Mouse (Mus musculus): ENCODE measurements around the gene Fuom. TPM values are rescaled to one million over a fixed set of nuclear protein-coding genes. Genes with fewer than 3 reads are reported as not detected.
A peak's percentile ranks its signal among the peaks of the same experiment; 100 is the strongest.
"Not testable (repeated sequence)": the region's sequence is repeated elsewhere in the genome, so short reads cannot be mapped to it uniquely, and the experiment has no call there.

The Fuom gene
- 37.6 and 41.2 TPM in 2 replicates for polyA plus RNA-seq (2015; fragmentation: Nextera tagmentation; extraction: Ambion mirVana)

DNA sequence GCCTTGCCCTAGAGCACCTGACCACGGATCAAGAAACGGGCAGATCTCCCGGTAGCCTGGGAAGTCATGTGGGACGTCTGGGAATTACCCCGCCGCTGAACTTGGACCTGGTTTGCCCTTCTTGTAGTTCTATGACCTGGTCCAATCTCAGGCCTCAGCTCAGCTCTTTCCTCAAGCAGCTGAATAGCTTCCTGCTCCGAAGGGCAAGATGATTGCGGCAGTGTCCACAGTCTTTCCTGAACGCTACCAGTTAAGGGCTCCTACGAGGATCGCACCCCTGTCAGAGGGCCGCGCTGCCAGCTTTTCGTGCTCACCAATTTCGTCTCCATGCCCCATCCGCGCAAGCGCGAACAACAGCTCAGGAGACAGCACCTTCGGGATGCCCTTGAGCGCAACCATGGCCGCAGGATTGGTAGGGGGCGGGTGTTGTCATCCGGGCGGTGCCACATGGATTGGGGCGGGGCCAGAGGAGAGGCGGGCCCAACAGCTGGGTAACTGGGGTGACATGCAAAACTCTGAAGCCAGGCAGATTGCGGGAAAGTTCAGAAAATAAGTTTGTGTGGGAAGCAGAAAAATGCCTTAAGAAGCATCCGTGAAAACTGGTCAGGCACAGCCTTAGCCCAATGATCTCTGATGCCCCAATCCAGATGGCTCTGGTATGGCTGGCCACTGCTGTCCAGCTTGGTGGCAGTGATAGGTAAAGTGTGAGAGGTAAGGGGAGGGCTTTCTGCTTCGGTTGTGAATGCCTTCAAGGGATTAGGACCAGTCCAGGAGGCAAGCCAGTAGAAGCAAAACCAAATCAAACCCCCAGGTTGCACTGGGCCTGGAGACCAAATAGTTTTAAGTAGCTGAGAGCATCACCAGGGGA is at the start of gene Fuom:
Gene Fuom, minus strand, starts transcription at position 449 of the 868 bp plus-strand sequence.
- H3K27ac ChIP-seq (replicated peaks) = peak within 1 kb of the TSS; percentile 53; the same call in 1 of the 2 replicates
- H3K36me3 ChIP-seq = peaks cover 14% of the 10 kb centered on the region
- peak within 1 kb of the TSS; percentile 44 for H3K9ac ChIP-seq
- H3K4me2 ChIP-seq = peak within 1 kb of the TSS; percentile 67
- H3K27me3 ChIP-seq = no peaks in the 10 kb centered on the region
- ATAC-seq (ENCODE audit: low FRiP score, low read depth) = peak; percentile 89
- WGBS = 2% methylated on average over 30 of the region's 30 CpGs
- H3K4me3 ChIP-seq = peak within 1 kb of the TSS; percentile 42
- H3K4me1 ChIP-seq (replicated peaks) = peaks cover 11% of the 10 kb centered on the region
- H3K9me3 ChIP-seq = no peaks in the 10 kb centered on the region

DNA sequence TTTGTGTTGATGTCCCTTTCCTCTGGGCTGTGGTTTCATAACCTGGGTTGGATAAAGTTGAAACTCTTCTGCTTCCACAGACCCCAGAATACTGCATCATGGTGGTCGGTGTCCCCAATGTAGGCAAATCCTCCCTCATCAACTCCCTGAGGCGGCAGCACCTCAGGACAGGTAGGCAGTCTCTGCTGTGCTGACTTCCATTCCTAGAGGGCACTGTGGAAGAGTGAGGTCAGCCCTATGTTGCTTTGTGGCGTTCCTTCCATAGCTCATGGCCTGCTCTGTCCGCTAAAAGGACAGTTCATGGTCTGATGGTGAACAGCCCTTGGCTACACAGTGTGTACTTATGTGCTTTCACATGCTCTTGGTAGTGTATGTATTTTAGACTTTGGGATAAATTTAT is 42.3 kb upstream of the Fuom start:
- Histone ChIP-seq H3K4me2 (no peak overlapping the region), H3K9me3 (no peaks in the 10 kb centered on the region), H3K4me3 (no peak overlapping the region), H3K27me3 (peaks cover 1% of the 10 kb centered on the region; the same call in 1 of the 2 replicates), H3K9ac (no peak overlapping the region), H3K27ac (replicated peaks) (no peak overlapping the region), H3K4me1 (replicated peaks) (no peaks in the 10 kb centered on the region), H3K36me3 (no peaks in the 10 kb centered on the region)
- ATAC-seq (ENCODE audit: low FRiP score, low read depth) = no peak
- WGBS = 84% methylated on average over 4 of the region's 4 CpGs

DNA sequence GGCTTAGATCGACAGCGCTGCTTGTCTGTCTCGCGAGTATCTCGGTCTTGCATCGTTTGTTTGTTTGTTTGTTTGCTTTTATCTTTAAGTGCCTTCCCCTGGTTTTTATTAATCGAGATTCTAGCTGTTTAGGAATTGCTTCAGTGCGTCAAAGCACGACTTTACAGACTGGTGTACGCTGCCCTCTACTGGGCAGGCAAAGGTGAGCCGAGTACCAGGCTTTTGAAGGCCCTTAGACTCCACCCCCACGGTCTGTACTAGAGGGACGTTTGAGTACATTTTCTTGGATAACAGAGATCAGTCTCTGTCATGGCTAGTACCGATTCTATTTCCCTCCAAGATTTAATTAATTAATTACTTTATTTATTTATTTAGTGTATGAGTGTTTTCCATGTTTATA is 39.1 kb upstream of the Fuom start:
- WGBS = 7% methylated on average over 14 of the region's 14 CpGs
- H3K9me3 ChIP-seq = no peaks in the 10 kb centered on the region
- H3K4me3 ChIP-seq = no peak overlapping the region
- no peak overlapping the region for H3K9ac ChIP-seq
- no peaks in the 10 kb centered on the region for H3K36me3 ChIP-seq
- H3K4me1 ChIP-seq (replicated peaks) = peaks cover 17% of the 10 kb centered on the region
- H3K27me3 ChIP-seq = peaks cover 4% of the 10 kb centered on the region; the same call in 1 of the 2 replicates
- H3K27ac ChIP-seq (replicated peaks) = no peak overlapping the region
- no peak for ATAC-seq (ENCODE audit: low FRiP score, low read depth)
- no peak overlapping the region for H3K4me2 ChIP-seq

DNA sequence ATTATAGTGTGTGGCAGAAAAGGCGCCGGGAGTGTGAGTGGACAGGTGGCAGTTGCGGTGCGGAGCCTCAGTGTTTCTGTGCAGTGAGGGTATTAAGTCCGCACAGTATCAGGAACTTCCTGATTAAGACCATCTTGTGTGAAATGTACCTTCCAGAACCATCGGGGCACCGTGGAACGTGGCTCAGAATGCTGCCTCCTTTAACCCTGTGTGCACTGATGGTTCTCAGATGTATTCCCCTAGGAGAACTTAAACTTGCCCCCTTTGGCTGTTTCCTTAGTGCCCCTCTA is 35.7 kb upstream of the Fuom start:
- Histone ChIP-seq H3K4me2 (peak overlapping the region; percentile 93), H3K4me1 (replicated peaks) (peaks cover 17% of the 10 kb centered on the region), H3K27ac (replicated peaks) (peak overlapping the region; percentile 92), H3K4me3 (peak overlapping the region; percentile 90), H3K36me3 (no peaks in the 10 kb centered on the region), H3K9me3 (no peaks in the 10 kb centered on the region), H3K9ac (peak overlapping the region; percentile 90), H3K27me3 (peaks cover 4% of the 10 kb centered on the region; the same call in 1 of the 2 replicates)
- under 1% methylated on average over 8 of the region's 8 CpGs for WGBS
- no peak for ATAC-seq (ENCODE audit: low FRiP score, low read depth)

DNA sequence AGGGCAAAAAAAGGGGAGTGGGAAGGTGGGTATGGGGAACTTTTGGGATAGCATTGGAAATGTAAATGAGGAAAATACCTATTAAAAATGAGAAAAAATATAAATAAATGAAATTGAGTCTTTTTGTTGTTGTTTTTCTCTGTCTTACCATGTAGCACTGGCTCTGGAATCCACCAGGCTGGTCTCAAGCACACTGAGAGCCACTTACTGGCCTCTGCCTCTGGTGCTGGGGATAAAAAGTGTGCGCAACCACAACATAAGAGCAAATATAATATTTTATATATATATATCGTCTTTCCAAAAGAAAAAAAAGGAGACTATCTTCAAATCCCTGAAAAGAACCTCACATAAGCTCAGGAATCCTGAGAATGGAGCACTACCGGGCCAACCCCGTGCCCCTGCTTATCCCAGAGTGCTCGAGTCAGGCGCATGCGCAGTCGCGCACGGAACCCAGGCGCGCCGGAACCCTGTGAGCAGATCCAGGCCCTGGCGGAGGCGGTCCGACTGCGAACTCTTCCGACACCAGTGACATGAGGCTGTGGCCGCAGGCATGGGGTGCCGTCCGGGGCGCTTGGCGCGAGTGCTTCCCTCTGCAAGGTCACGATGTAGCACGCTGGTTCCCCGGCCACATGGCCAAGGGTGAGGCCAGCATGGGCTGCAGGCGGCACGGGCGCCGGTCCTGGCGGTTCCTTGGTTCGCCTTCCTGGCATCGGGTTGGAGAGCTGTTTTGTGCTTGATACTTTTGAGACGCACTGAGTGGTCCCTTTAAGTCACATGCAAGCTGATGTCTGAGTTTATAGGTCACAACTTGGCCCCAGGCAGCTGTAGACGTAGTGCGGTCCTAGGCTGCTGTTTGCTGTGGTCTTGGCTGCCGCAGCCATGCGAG is 35.1 kb upstream of the Fuom start, which contains the start of gene Mtg1:
Gene Mtg1, plus strand, starts transcription at position 430 of the 886 bp plus-strand sequence.
- WGBS = 1% methylated on average over 39 of the region's 39 CpGs

DNA sequence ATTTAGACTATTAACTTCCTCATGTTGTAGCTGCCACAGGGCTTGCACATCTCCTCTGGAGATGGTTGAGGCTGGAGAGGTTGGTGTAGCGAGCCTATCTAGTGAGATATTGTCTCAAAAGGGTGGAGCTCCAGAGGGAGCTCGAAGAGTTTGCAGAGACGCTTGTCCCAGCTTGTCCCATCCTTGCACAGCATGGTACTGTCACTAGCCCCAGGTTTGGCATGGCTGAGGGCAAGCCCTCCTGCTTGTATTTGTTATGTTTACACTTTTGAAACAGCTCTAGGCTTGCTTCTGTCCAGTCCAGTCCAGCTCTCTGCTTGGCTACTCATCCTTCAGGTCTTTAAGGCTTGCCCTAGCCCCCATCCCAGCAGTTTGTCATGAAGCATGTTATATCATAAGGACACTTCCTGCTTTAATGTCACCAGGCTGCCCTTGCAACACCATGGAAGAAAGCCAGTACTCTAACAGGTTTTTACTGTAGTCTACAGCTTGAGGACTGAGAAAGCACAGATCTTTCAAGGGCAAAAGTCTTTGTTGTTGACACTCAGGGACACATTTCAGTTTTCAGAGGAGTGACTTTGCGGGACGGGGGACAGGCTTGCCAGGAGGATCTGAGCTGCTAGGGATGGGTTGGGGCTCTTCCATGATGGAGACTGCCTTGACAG is 33.0 kb upstream of the Fuom start:
- H3K27ac ChIP-seq (replicated peaks) = no peak overlapping the region
- peaks cover 17% of the 10 kb centered on the region for H3K4me1 ChIP-seq (replicated peaks)
- H3K9me3 ChIP-seq = no peaks in the 10 kb centered on the region
- H3K9ac ChIP-seq = no peak overlapping the region
- peaks cover 4% of the 10 kb centered on the region; the same call in 1 of the 2 replicates for H3K27me3 ChIP-seq
- WGBS = 85% methylated on average over 5 of the region's 5 CpGs
- H3K4me3 ChIP-seq = no peak overlapping the region
- H3K4me2 ChIP-seq = no peak overlapping the region
- H3K36me3 ChIP-seq = 0 out of 2 replicates have a peak, but pooled peaks cover 7% of the 10 kb centered on the region
- ATAC-seq (ENCODE audit: low FRiP score, low read depth) = no peak

More for the DNA sequence above, 35.1 kb upstream of the Fuom start, which contains the start of gene Mtg1:
- H3K4me3 ChIP-seq = peak within 1 kb of the TSS; percentile 90
- peak within 1 kb of the TSS; percentile 92 for H3K27ac ChIP-seq (replicated peaks)
- H3K36me3 ChIP-seq = no peaks in the 10 kb centered on the region
- peak; percentile 97 for ATAC-seq (ENCODE audit: low FRiP score, low read depth)
- H3K4me2 ChIP-seq = peak within 1 kb of the TSS; percentile 93
- H3K4me1 ChIP-seq (replicated peaks) = peaks cover 17% of the 10 kb centered on the region
- no peaks in the 10 kb centered on the region for H3K9me3 ChIP-seq
- peak within 1 kb of the TSS; percentile 90 for H3K9ac ChIP-seq
- peaks cover 4% of the 10 kb centered on the region; the same call in 1 of the 2 replicates for H3K27me3 ChIP-seq

- not testable (repeated sequence) for H3K4me3 ChIP-seq; H3K9ac ChIP-seq; H3K9me3 ChIP-seq; ATAC-seq (ENCODE audit: low FRiP score, low read depth); H3K4me2 ChIP-seq; H3K27me3 ChIP-seq; H3K27ac ChIP-seq (replicated peaks)
- H3K36me3 ChIP-seq = 0 out of 2 replicates have a peak, but pooled peaks cover 10% of the 10 kb centered on the region
- 92% methylated on average over 7 of the region's 7 CpGs for WGBS
- peaks cover 17% of the 10 kb centered on the region for H3K4me1 ChIP-seq (replicated peaks)
Measured at GRCm38 (mm10) chr7:140134033-140134432, 31.8 kb upstream of the Fuom start.

- H3K4me3 ChIP-seq; H3K9ac ChIP-seq; H3K4me1 ChIP-seq (replicated peaks); H3K9me3 ChIP-seq; H3K27ac ChIP-seq (replicated peaks); H3K4me2 ChIP-seq; H3K27me3 ChIP-seq; ATAC-seq (ENCODE audit: low FRiP score, low read depth): not testable (repeated sequence)
- H3K36me3 ChIP-seq = 0 out of 2 replicates have a peak, but pooled peaks cover 10% of the 10 kb centered on the region
- WGBS = 92% methylated on average over 7 of the region's 7 CpGs
Measured at GRCm38 (mm10) chr7:140132184-140132583, 29.9 kb upstream of the Fuom start.

GRCm38 (mm10) chr7:140127911-140128310 is 25.7 kb upstream of the Fuom start:
- no peaks in the 10 kb centered on the region for H3K27me3 ChIP-seq
- no peak overlapping the region for H3K27ac ChIP-seq (replicated peaks)
- 0 out of 2 replicates have a peak, but pooled peaks cover 10% of the 10 kb centered on the region for H3K36me3 ChIP-seq
- H3K4me1 ChIP-seq (replicated peaks) = peaks cover 10% of the 10 kb centered on the region; the same call in 1 of the 2 replicates
- H3K9me3 ChIP-seq = no peaks in the 10 kb centered on the region
- H3K4me2 ChIP-seq = no peak overlapping the region
- WGBS = 95% methylated on average over 2 of the region's 2 CpGs
- ATAC-seq (ENCODE audit: low FRiP score, low read depth) = no peak
- no peak overlapping the region for H3K9ac ChIP-seq
- H3K4me3 ChIP-seq = no peak overlapping the region

- WGBS = 81% methylated on average over 3 of the region's 3 CpGs
- H3K9me3 ChIP-seq = no peaks in the 10 kb centered on the region
- ATAC-seq (ENCODE audit: low FRiP score, low read depth) = no peak
- H3K9ac ChIP-seq = no peak overlapping the region
- H3K4me2 ChIP-seq = no peak overlapping the region
- H3K4me1 ChIP-seq (replicated peaks) = peaks cover 10% of the 10 kb centered on the region; the same call in 1 of the 2 replicates
- H3K27me3 ChIP-seq = no peaks in the 10 kb centered on the region
- 0 out of 2 replicates have a peak, but pooled peaks cover 10% of the 10 kb centered on the region for H3K36me3 ChIP-seq
- H3K27ac ChIP-seq (replicated peaks) = no peak overlapping the region
- no peak overlapping the region for H3K4me3 ChIP-seq
Measured at GRCm38 (mm10) chr7:140126934-140127333, 24.7 kb upstream of the Fuom start.

- no peak for ATAC-seq (ENCODE audit: low FRiP score, low read depth)
Measured at GRCm38 (mm10) chr7:140126022-140126350, 23.7 kb upstream of the Fuom start.

More at GRCm38 (mm10) chr7:140126022-140126350, 23.7 kb upstream of the Fuom start:
- H3K27ac ChIP-seq (replicated peaks) = no peak overlapping the region
- peaks cover 10% of the 10 kb centered on the region; the same call in 1 of the 2 replicates for H3K4me1 ChIP-seq (replicated peaks)
- H3K9me3 ChIP-seq = no peaks in the 10 kb centered on the region
- WGBS = 13% methylated on average over 5 of the region's 5 CpGs
- H3K4me3 ChIP-seq = peak overlapping the region; percentile 55
- peak overlapping the region; percentile 61 for H3K9ac ChIP-seq
- 0 out of 2 replicates have a peak, but pooled peaks cover 10% of the 10 kb centered on the region for H3K36me3 ChIP-seq
- peak overlapping the region; percentile 76 for H3K4me2 ChIP-seq
- no peaks in the 10 kb centered on the region for H3K27me3 ChIP-seq
